Mouse (Mus musculus) heart, adult 2 months (tissue): ENCODE results near the gene Commd6.

Experiments used
- CTCF ChIP-seq: fragments of 200-600 bp; IDR thresholded peaks from 2 replicates; pipeline ENCODE4 v1.8.1; 2022; ENCODE audit warnings: antibody characterized with exemption, mild to moderate bottlenecking, moderate library complexity
- POLR2A ChIP-seq: fragments of 200-500 bp; IDR thresholded peaks from 2 replicates; pipeline ENCODE4 v1.6.1; 2011; ENCODE audit warnings: mild to moderate bottlenecking, low read depth, low read length, control low read depth; ENCODE audit not compliant: insufficient read depth

DNA sequence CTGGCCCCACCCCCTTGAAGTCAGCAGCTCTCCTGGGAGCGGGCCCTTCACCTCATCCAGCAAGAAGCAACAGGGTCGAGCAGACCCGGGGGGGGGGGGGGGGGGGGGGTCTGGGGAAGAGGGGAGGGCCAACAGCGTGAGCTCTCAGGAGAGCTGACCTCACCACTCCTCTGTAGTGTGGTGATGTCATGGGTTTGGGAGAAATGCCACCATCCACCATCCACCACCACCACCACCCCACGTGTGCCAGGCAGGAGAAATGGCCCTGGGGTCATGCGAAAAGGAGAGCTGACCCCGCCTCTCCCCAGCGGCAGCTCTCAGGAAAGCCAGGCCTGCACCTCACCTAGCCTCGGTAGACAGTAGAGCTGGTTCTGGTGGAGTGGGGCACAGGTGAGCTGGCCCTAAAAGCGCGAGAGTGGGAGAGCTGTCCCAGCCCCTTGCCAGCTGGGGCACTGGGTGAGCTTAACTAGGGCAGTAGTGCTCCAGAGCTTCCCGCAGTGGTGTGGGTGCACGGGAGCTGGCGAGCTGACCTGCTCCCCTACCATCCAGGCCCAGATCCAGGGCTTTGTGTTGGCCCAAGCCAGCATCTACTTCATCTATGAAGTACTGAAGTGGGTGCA lies 43.3 kb downstream of the Commd6 start:
- no peak for TF ChIP-seq POLR2A
- no peak for TF ChIP-seq CTCF
